Mouse (Mus musculus): ENCODE data around the gene Gm12394. TPM values are rescaled to one million over a fixed set of nuclear protein-coding genes. Genes with fewer than 3 reads are reported as not detected.

The Gm12394 gene
- not detected in 2 replicates for polyA plus RNA-seq (2012)

GRCm38 (mm10) chr4:42856671-42857070, at the start of gene Gm12394:
Gm12394 (minus strand) TSS chr4:42856771.

GRCm38 (mm10) chr4:42874134-42874533, 17.6 kb upstream of the Gm12394 start, which contains the start of gene Fam205c:
Fam205c (minus strand) TSS chr4:42874234.

GRCm38 (mm10) chr4:42853788-42854187, 2.8 kb downstream of the Gm12394 start, which contains the start of gene Fam205a1:
Fam205a1 (minus strand) TSS chr4:42853888.

GRCm38 (mm10) chr4:42773893-42774292, 82.7 kb downstream of the Gm12394 start, which contains the start of gene Ccl21a:
Ccl21a (minus strand) TSS chr4:42773993.

GRCm38 (mm10) chr4:42756477-42756876, 100.1 kb downstream of the Gm12394 start, which contains the start of gene Ccl19:
Ccl19 (minus strand) TSS chr4:42756577.

GRCm38 (mm10) chr4:42735245-42735644, 121.3 kb downstream of the Gm12394 start, which contains the start of gene 4930578G10Rik:
4930578G10Rik (plus strand) TSS chr4:42735545.

Other genes with a start within 250 kb of the Gm12394 start
- gene Gm10591, start 244.6 kb downstream of the Gm12394 start, polyA plus RNA-seq (2012): not detected in 2 replicates
- not detected in 2 replicates for gene Gm2564, start 227.1 kb downstream of the Gm12394 start, polyA plus RNA-seq (2012)
- gene Ccl27b, start 201.5 kb downstream of the Gm12394 start, polyA plus RNA-seq (2012): not detected in 2 replicates
- gene Il11ra2, start 194.9 kb downstream of the Gm12394 start, polyA plus RNA-seq (2012): not detected in 2 replicates
- gene 4930578G10Rik, start 121.2 kb downstream of the Gm12394 start, polyA plus RNA-seq (2012): not detected in 2 replicates
- not detected in 2 replicates for gene Ccl19, start 100.2 kb downstream of the Gm12394 start, polyA plus RNA-seq (2012)
- not detected in 2 replicates for gene Ccl21a, start 82.8 kb downstream of the Gm12394 start, polyA plus RNA-seq (2012)
- 0.05 TPM in 1 of 2 replicates, not detected in the other for gene Fam205a1, start 2.9 kb downstream of the Gm12394 start, polyA plus RNA-seq (2012)
- gene Fam205c, start 17.5 kb upstream of the Gm12394 start, polyA plus RNA-seq (2012): not detected in 2 replicates
- gene Phf24, start 59.9 kb upstream of the Gm12394 start, polyA plus RNA-seq (2012): 0.01 and 0.08 TPM in 2 replicates
- gene Dnajb5, start 93.0 kb upstream of the Gm12394 start, polyA plus RNA-seq (2012): 1.9 and 5.4 TPM in 2 replicates
- not detected in 2 replicates for gene 1700022I11Rik, start 112.8 kb upstream of the Gm12394 start, polyA plus RNA-seq (2012)
- 222 and 226 TPM in 2 replicates for gene Vcp, start 143.7 kb upstream of the Gm12394 start, polyA plus RNA-seq (2012)
- 10.7 and 13.4 TPM in 2 replicates for gene Fancg, start 153.7 kb upstream of the Gm12394 start, polyA plus RNA-seq (2012)
- 9.6 and 10.6 TPM in 2 replicates for gene Pigo, start 169.0 kb upstream of the Gm12394 start, polyA plus RNA-seq (2012)
- 92.9 and 113 TPM in 2 replicates for gene Stoml2, start 174.9 kb upstream of the Gm12394 start, polyA plus RNA-seq (2012)
- 16.0 and 16.6 TPM in 2 replicates for gene Fam214b, start 189.4 kb upstream of the Gm12394 start, polyA plus RNA-seq (2012)
- gene Unc13b, start 202.2 kb upstream of the Gm12394 start, polyA plus RNA-seq (2012): 0.33 and 0.75 TPM in 2 replicates